Mouse (Mus musculus) hindbrain, embryonic 13.5 days (tissue): ENCODE results near the gene Pgpep1. TPM values are rescaled to one million over a fixed set of nuclear protein-coding genes. Genes with fewer than 3 reads are reported as not detected.

Source experiments
- ATAC-seq: fragments of 200-750 bp; cut with Nextera tagmentation; 2 replicates; pipeline ENCODE4 v1.8.0; 2017; ENCODE audit warnings: moderate TSS enrichment; ENCODE audit not compliant: low FRiP score
- H3K27ac ChIP-seq: fragments of 300-500 bp; sonication (generic); 2 replicates; pipeline ENCODE4 v1.5.1; 2015; ENCODE audit warnings: inconsistent platforms, mild to moderate bottlenecking, moderate library complexity
- H3K27me3 ChIP-seq: fragments of 300-500 bp; sonication (generic); 2 replicates; pipeline ENCODE4 v1.6.1; 2015; ENCODE audit warnings: mild to moderate bottlenecking, inconsistent platforms
- H3K36me3 ChIP-seq: fragments of 300-500 bp; sonication (generic); 2 replicates; pipeline ENCODE4 v1.6.1; 2015; ENCODE audit warnings: mild to moderate bottlenecking, inconsistent platforms
- H3K4me1 ChIP-seq: fragments of 300-500 bp; sonication (generic); replicated peaks from 2 replicates; pipeline ENCODE4 v1.6.1; 2015; ENCODE audit warnings: inconsistent platforms
- H3K4me2 ChIP-seq: fragments of 300-500 bp; sonication (generic); 2 replicates; pipeline ENCODE4 v1.6.1; 2015; ENCODE audit warnings: inconsistent platforms, mild to moderate bottlenecking, moderate library complexity
- H3K4me3 ChIP-seq: fragments of 300-500 bp; sonication (generic); 2 replicates; pipeline ENCODE4 v1.5.1; 2015; ENCODE audit warnings: mild to moderate bottlenecking, inconsistent platforms
- H3K9ac ChIP-seq: fragments of 300-500 bp; sonication (generic); 2 replicates; pipeline ENCODE4 v1.6.1; 2015; ENCODE audit warnings: mild to moderate bottlenecking, inconsistent platforms
- H3K9me3 ChIP-seq: fragments of 300-500 bp; sonication (generic); 2 replicates; pipeline ENCODE4 v1.6.1; 2016; ENCODE audit warnings: inconsistent platforms
- WGBS: fragments of 180-500 bp; shearing (Covaris S2); methylation state at CpG from one replicate; pipeline ENCODE4 v1.1.7; 2015; 5-methylcytosine and 5-hydroxymethylcytosine counted together
- polyA plus RNA-seq: library from polyadenylated mRNA; unstranded; fragments of >200 nt; fragmentation: Nextera tagmentation; extraction: Ambion mirVana; gene quantifications from 2 replicates; pipeline ENCODE4 v1.2.1, GENCODE M21; 2015

Pgpep1 gene
- polyA plus RNA-seq, 1 experiment from 2014 or later: 105 TPM

DNA sequence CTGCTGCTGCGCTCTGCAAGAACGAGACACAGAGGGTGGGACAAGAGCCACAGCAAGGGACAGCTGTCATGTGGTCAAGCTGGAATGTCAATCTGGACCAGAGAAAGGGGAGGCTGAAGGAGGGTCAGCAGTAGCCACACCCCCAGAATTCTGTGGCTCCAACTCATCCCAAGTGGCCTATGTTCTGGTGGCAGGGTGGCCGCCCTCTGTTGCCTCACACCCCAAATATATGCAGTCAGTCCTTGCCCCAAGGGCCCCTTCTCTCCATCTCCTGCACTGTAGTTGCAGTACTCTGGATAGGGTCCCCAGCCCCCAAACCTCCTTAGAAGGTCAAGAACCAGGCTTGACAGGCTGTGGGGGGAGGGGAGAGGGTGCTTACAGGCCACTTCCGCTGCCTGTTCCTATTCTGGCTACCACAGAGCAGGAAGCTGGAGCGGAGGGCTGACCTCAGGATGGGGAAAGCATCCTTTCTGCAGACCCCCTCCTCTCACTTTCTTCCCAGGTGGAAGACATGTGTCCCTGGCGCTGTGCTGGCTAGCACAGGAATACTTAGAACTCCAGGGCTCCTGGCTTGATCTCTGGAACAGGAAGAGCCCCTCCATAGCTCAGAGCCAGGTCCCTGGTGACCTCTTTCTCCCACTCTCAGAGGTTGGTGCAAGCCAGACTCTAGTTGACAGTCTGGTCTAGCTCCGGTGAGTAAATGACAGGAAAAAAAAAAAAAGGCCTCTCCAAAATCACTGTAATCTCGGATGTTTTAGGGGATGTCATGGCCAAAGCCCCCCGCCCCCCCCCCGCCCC lies 59.5 kb downstream of the Pgpep1 start:
- peak overlapping the region; percentile 52 for H3K4me2 ChIP-seq
- WGBS: 9% methylated on average over 9 of the region's 10 CpGs
- peaks cover 87% of the 10 kb centered on the region for H3K4me1 ChIP-seq
- H3K9me3 ChIP-seq: no peaks in the 10 kb centered on the region
- no peak for ATAC-seq
- H3K36me3 ChIP-seq: peaks cover 28% of the 10 kb centered on the region
- H3K27me3 ChIP-seq: peaks cover 14% of the 10 kb centered on the region
- peak overlapping the region; percentile 19 for H3K4me3 ChIP-seq
- peak overlapping the region; percentile 58; the same call in 1 of the 2 replicates for H3K9ac ChIP-seq
- peak overlapping the region; percentile 92 for H3K27ac ChIP-seq

GRCm38 (mm10) chr8:70599507-70600290 lies 60.5 kb downstream of the Pgpep1 start:
- Histone ChIP-seq H3K4me2 (no peak overlapping the region), H3K9me3 (no peaks in the 10 kb centered on the region), H3K4me3 (no peak overlapping the region), H3K27ac (peak overlapping the region; percentile 92; the same call in 1 of the 2 replicates), H3K9ac (peak overlapping the region; percentile 58; the same call in 1 of the 2 replicates), H3K4me1 (peaks cover 88% of the 10 kb centered on the region), H3K36me3 (peaks cover 31% of the 10 kb centered on the region), H3K27me3 (peaks cover 15% of the 10 kb centered on the region)
- 83% methylated on average over 12 of the region's 12 CpGs for WGBS
- ATAC-seq: no peak

GRCm38 (mm10) chr8:70598722-70599121 lies 61.5 kb downstream of the Pgpep1 start:
- peak overlapping the region; percentile 41 for H3K4me3 ChIP-seq
- peak overlapping the region; percentile 80 for H3K9ac ChIP-seq
- 20% methylated on average over 8 of the region's 10 CpGs for WGBS
- peak overlapping the region; percentile 70 for H3K4me2 ChIP-seq
- H3K36me3 ChIP-seq: peaks cover 31% of the 10 kb centered on the region
- no peak for ATAC-seq
- peaks cover 84% of the 10 kb centered on the region for H3K4me1 ChIP-seq
- H3K27me3 ChIP-seq: peaks cover 15% of the 10 kb centered on the region
- peak overlapping the region; percentile 30; the same call in 1 of the 2 replicates for H3K27ac ChIP-seq
- no peaks in the 10 kb centered on the region for H3K9me3 ChIP-seq

- peak overlapping the region; percentile 48 for H3K27ac ChIP-seq
- peak overlapping the region; percentile 41 for H3K4me3 ChIP-seq
- peaks cover 15% of the 10 kb centered on the region for H3K27me3 ChIP-seq
- H3K4me2 ChIP-seq: peak overlapping the region; percentile 70
- peaks cover 31% of the 10 kb centered on the region for H3K36me3 ChIP-seq
- peaks cover 89% of the 10 kb centered on the region for H3K4me1 ChIP-seq
- H3K9me3 ChIP-seq: no peaks in the 10 kb centered on the region
- peak; percentile 26 for ATAC-seq
- WGBS: 2% methylated on average over 29 of the region's 29 CpGs
- peak overlapping the region; percentile 80 for H3K9ac ChIP-seq
Measured at GRCm38 (mm10) chr8:70598283-70598682, 61.9 kb downstream of the Pgpep1 start.

DNA sequence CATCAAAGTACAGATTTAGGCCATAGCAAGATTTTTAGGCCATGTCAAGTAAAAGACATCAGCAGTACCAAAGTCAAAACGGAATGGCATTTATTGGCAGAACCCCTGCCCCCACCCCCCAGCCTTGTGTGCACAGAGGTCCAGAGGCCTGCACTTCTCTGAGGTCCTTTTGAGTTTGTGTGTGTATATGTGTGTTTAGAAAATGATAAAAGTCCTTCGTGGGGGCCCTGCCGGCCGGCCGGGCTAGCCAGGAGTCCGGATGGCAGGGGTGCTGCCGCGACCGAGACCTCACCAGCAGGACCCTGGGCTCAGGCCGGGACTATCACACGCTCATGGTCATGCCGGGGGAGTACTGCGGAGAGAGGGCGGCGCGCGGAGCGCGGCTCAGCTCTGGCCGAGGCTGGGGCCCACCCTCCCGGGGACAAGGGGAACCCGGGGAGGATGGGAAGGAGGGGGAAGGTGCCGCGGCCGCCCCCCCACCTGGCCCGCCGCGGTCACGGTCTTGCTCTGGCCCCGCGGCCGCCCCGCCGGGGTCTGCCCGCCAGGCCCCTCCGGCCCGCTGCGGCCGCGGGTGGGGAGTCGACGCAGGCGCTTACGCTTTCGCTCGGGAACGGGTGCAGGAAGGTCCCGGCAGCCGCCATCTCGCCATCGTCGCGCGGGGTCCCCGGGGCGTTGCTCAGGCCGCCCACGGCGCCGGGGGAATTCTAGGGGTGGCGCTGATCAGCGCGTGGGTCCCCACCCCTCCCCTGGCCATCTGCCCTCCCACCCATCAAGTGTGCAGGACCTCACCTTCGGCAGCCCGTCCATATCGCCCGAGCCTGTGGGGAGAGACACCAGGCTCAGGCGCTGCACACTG lies 62.5 kb downstream of the Pgpep1 start:
- Histone ChIP-seq H3K27me3 (peaks cover 15% of the 10 kb centered on the region), H3K9me3 (no peaks in the 10 kb centered on the region), H3K4me1 (peaks cover 92% of the 10 kb centered on the region), H3K4me2 (peak overlapping the region; percentile 70), H3K27ac (peak overlapping the region; percentile 48), H3K36me3 (peaks cover 27% of the 10 kb centered on the region), H3K4me3 (peak overlapping the region; percentile 41), H3K9ac (peak overlapping the region; percentile 80)
- 7% methylated on average over 67 of the region's 68 CpGs for WGBS
- no peak for ATAC-seq

DNA sequence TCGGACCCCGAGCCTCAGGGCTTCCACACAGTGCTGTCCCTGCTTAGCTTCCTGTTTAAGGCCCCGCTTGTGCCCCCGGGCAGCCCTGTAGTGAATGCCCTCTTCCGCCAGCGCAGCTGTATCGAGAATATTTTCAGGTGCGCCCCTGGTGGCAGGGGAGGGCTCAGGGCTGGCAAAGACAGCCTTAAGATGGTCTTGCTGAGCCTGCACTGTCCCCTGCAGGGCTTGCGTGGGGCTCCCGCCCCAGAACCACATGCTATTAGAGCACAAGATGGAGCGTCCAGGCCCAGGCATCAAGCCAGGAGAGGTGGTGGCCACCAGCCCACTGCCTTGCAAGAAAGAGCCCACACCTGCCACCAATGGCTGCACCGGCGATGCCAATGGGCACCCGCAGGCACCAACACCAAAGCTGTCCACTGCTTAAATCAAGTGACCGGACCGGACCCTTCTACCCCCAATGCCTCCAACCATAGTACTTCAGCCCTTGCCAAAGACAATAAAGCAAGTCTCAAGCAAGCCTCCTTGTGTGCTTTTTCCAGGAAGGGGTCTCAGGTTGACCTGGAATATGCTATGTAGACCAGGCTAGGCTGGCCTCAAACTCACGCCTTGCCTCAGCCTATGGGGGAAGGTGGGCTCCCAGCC lies 63.3 kb downstream of the Pgpep1 start:
- no peak for ATAC-seq
- H3K9ac ChIP-seq: peak overlapping the region; percentile 80; the same call in 1 of the 2 replicates
- H3K4me3 ChIP-seq: peak overlapping the region; percentile 14
- WGBS: 83% methylated on average over 17 of the region's 17 CpGs
- peaks cover 24% of the 10 kb centered on the region for H3K36me3 ChIP-seq
- H3K27me3 ChIP-seq: peaks cover 15% of the 10 kb centered on the region
- H3K4me1 ChIP-seq: peaks cover 86% of the 10 kb centered on the region
- H3K9me3 ChIP-seq: no peaks in the 10 kb centered on the region
- 0 out of 2 replicates have a peak overlapping the region, but pooled peaks have one; percentile 48 for H3K27ac ChIP-seq
- H3K4me2 ChIP-seq: peak overlapping the region; percentile 70

Other genes with a start within 250 kb of the Pgpep1 start
- gene Crtc1, start 220.8 kb downstream of the Pgpep1 start, polyA plus RNA-seq: 35.6 and 37.6 TPM in 2 replicates
- 24.3 and 25.8 TPM in 2 replicates for gene Klhl26, start 183.4 kb downstream of the Pgpep1 start, polyA plus RNA-seq
- gene Tmem59l, start 173.0 kb downstream of the Pgpep1 start, polyA plus RNA-seq: 78.5 and 78.8 TPM in 2 replicates
- gene Crlf1, start 167.2 kb downstream of the Pgpep1 start, polyA plus RNA-seq: 2.2 and 2.9 TPM in 2 replicates
- gene Rex1bd, start 153.6 kb downstream of the Pgpep1 start, polyA plus RNA-seq: 147 and 148 TPM in 2 replicates
- 715 and 758 TPM in 2 replicates for gene Uba52, start 149.6 kb downstream of the Pgpep1 start, polyA plus RNA-seq
- 385 and 391 TPM in 2 replicates for gene Fkbp8, start 132.7 kb downstream of the Pgpep1 start, polyA plus RNA-seq
- gene Kxd1, start 132.4 kb downstream of the Pgpep1 start, polyA plus RNA-seq: 47.7 and 50.5 TPM in 2 replicates
- 16.3 and 17.2 TPM in 2 replicates for gene Ell, start 120.9 kb downstream of the Pgpep1 start, polyA plus RNA-seq
- 121 and 125 TPM in 2 replicates for gene Isyna1, start 66.0 kb downstream of the Pgpep1 start, polyA plus RNA-seq
- 122 and 132 TPM in 2 replicates for gene Ssbp4, start 51.5 kb downstream of the Pgpep1 start, polyA plus RNA-seq
- 1.5 and 1.9 TPM in 2 replicates for gene Lrrc25, start 44.2 kb downstream of the Pgpep1 start, polyA plus RNA-seq
- gene Gdf15, start 27.9 kb downstream of the Pgpep1 start, polyA plus RNA-seq: 0.12 and 0.14 TPM in 2 replicates
- 191 and 193 TPM in 2 replicates for gene Lsm4, start 12.9 kb upstream of the Pgpep1 start, polyA plus RNA-seq
- 79.2 and 94.3 TPM in 2 replicates for gene Jund, start 38.6 kb upstream of the Pgpep1 start, polyA plus RNA-seq
- gene Iqcn, start 43.1 kb upstream of the Pgpep1 start, polyA plus RNA-seq: 0.04 and 0.09 TPM in 2 replicates
- not detected in 2 replicates for gene Gm3336, start 58.2 kb upstream of the Pgpep1 start, polyA plus RNA-seq
- 0.14 and 0.23 TPM in 2 replicates for gene Pde4c, start 63.3 kb upstream of the Pgpep1 start, polyA plus RNA-seq
- 352 and 355 TPM in 2 replicates for gene Rab3a, start 94.3 kb upstream of the Pgpep1 start, polyA plus RNA-seq
- gene Mpv17l2, start 100.6 kb upstream of the Pgpep1 start, polyA plus RNA-seq: 40.8 and 44.5 TPM in 2 replicates
- gene Pik3r2, start 116.3 kb upstream of the Pgpep1 start, polyA plus RNA-seq: 90.0 and 94.1 TPM in 2 replicates
- 16.4 and 17.4 TPM in 2 replicates for gene Mast3, start 144.7 kb upstream of the Pgpep1 start, polyA plus RNA-seq
- 0.08 and 0.13 TPM in 2 replicates for gene Il12rb1, start 148.1 kb upstream of the Pgpep1 start, polyA plus RNA-seq
- gene Arrdc2, start 179.3 kb upstream of the Pgpep1 start, polyA plus RNA-seq: 7.6 and 8.1 TPM in 2 replicates
- 13.3 and 17.7 TPM in 2 replicates for gene Kcnn1, start 202.9 kb upstream of the Pgpep1 start, polyA plus RNA-seq
- 157 and 162 TPM in 2 replicates for gene Ccdc124, start 213.5 kb upstream of the Pgpep1 start, polyA plus RNA-seq
- gene Slc5a5, start 232.4 kb upstream of the Pgpep1 start, polyA plus RNA-seq: 0.61 and 0.95 TPM in 2 replicates
- gene Rpl18a, start 237.0 kb upstream of the Pgpep1 start, polyA plus RNA-seq: 2,665 and 2,711 TPM in 2 replicates
- 55.6 and 61.9 TPM in 2 replicates for gene Map1s, start 245.5 kb upstream of the Pgpep1 start, polyA plus RNA-seq